Mouse (Mus musculus) urinary bladder, postnatal 25 days (tissue): ENCODE data around the gene Lmbrd1.
"Not testable (repeated sequence)": the region's sequence is repeated elsewhere in the genome, so short reads cannot be mapped to it uniquely, and the experiment has no call there.

Experiments used
- DNase-seq: peaks from one replicate; pipeline ENCODE4 v3.0.0; 2022; ENCODE audit warnings: low spot score

Gene Lmbrd1

GRCm38 (mm10) chr1:24720209-24720608 is 41.8 kb downstream of the Lmbrd1 start:
- DNase-seq, result no peak

GRCm38 (mm10) chr1:24729784-24730183 is 51.4 kb downstream of the Lmbrd1 start:
- no peak for DNase-seq

GRCm38 (mm10) chr1:24732286-24732685 is 53.9 kb downstream of the Lmbrd1 start:
- DNase-seq, result no peak

- no peak for DNase-seq
Observed at GRCm38 (mm10) chr1:24734866-24735265, 56.4 kb downstream of the Lmbrd1 start.

GRCm38 (mm10) chr1:24740903-24741302 is 62.5 kb downstream of the Lmbrd1 start:
- no peak for DNase-seq

GRCm38 (mm10) chr1:24741552-24741951 is 63.1 kb downstream of the Lmbrd1 start:
- DNase-seq, result no peak

- no peak for DNase-seq
Observed at GRCm38 (mm10) chr1:24743191-24743924, 64.9 kb downstream of the Lmbrd1 start.

GRCm38 (mm10) chr1:24752715-24753114 is 74.3 kb downstream of the Lmbrd1 start:
- no peak for DNase-seq

GRCm38 (mm10) chr1:24758516-24758915 is 80.1 kb downstream of the Lmbrd1 start:
- no peak for DNase-seq

- DNase-seq, result no peak
Observed at GRCm38 (mm10) chr1:24766466-24766865, 88.0 kb downstream of the Lmbrd1 start.

GRCm38 (mm10) chr1:24767197-24767596 is 88.8 kb downstream of the Lmbrd1 start:
- DNase-seq, result not testable (repeated sequence)

GRCm38 (mm10) chr1:24773642-24774041 is 95.2 kb downstream of the Lmbrd1 start:
- DNase-seq, result no peak

- no peak for DNase-seq
Observed at GRCm38 (mm10) chr1:24776576-24776975, 98.1 kb downstream of the Lmbrd1 start.

GRCm38 (mm10) chr1:24793168-24793567 is 114.7 kb downstream of the Lmbrd1 start:
- DNase-seq, result no peak

- not testable (repeated sequence) for DNase-seq
Observed at GRCm38 (mm10) chr1:24807971-24808370, 129.5 kb downstream of the Lmbrd1 start.
